Mouse (Mus musculus) midbrain, embryonic 14.5 days (tissue): ENCODE measurements at regions not wholly inside any gene's neighbourhood (a gene's known extent, or its start where the extent isn't known, plus 50 kb on each side); places are given as distances from the start of the nearest gene placed in this dataset.
A peak's percentile ranks its signal among the peaks of the same experiment; 100 is the strongest.

Source experiments
- ATAC-seq: fragments of 200-750 bp; cut with Nextera tagmentation; 2 replicates; pipeline ENCODE4 v1.8.0; 2017; ENCODE audit warnings: moderate number of reproducible peaks, moderate library complexity; ENCODE audit not compliant: low FRiP score, low TSS enrichment
- DNase-seq: peaks from one replicate; pipeline ENCODE4 v3.0.0-alpha.2; 2015
- H3K27ac ChIP-seq: fragments of 300-500 bp; sonication (generic); replicated peaks from 2 replicates; pipeline ENCODE4 v1.5.1; 2014; ENCODE audit warnings: mild to moderate bottlenecking, low read depth, low read length, moderate library complexity
- H3K27me3 ChIP-seq: fragments of 300-500 bp; sonication (generic); 2 replicates; pipeline ENCODE4 v1.6.1; 2014; ENCODE audit warnings: low read length, control low read depth, mixed read lengths; ENCODE audit not compliant: control insufficient read depth, insufficient read depth
- H3K36me3 ChIP-seq: fragments of 300-500 bp; sonication (generic); 2 replicates; pipeline ENCODE4 v1.6.1; 2014; ENCODE audit warnings: low read length, control low read depth; ENCODE audit not compliant: control insufficient read depth, insufficient read depth
- H3K4me1 ChIP-seq: fragments of 300-500 bp; sonication (generic); 2 replicates; pipeline ENCODE4 v1.6.1; 2014; ENCODE audit warnings: mild to moderate bottlenecking, antibody characterized with exemption, low read length, control low read depth; ENCODE audit not compliant: control insufficient read depth, insufficient read depth
- H3K4me2 ChIP-seq: fragments of 300-500 bp; sonication (generic); 2 replicates; pipeline ENCODE4 v1.6.1; 2014; ENCODE audit warnings: mild to moderate bottlenecking, low read length, moderate library complexity
- H3K4me3 ChIP-seq: fragments of 300-500 bp; sonication (generic); replicated peaks from 2 replicates; pipeline ENCODE4 v1.5.1; 2014; ENCODE audit warnings: low read depth, low read length
- H3K9ac ChIP-seq: fragments of 300-500 bp; sonication (generic); replicated peaks from 2 replicates; pipeline ENCODE4 v1.6.1; 2014; ENCODE audit warnings: mild to moderate bottlenecking, low read length, moderate library complexity
- H3K9me3 ChIP-seq: fragments of 300-500 bp; sonication (generic); 2 replicates; pipeline ENCODE4 v1.6.1; 2016; ENCODE audit warnings: low read length, control low read depth, mixed read lengths; ENCODE audit not compliant: control insufficient read depth
- WGBS: fragments of 180-500 bp; shearing (Covaris S2); extraction: QIAGEN DNeasy Blood & Tissue Kit; methylation state at CpG from one replicate; pipeline ENCODE4 v1.1.7; 2014; 5-methylcytosine and 5-hydroxymethylcytosine counted together

DNA sequence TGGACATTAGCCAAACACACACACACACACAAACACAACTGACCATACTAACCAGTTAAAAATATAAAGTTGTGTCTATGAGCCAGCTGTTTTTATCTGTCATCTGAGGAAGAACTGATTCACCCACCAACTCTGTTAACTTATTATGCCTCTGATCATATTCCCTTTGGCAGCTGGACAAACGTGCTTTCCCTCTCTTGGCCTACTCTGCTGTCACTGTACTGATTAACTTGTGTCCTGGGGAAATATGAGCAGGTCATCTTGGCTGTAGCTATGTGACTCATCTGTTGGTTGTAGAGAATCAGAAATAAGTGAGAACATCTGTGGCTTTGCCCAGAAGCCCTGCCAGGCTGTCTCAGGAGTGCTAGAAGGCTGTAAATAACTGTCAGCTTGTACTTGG lies 210.9 kb upstream of the Gm11232 start:
- H3K4me1 ChIP-seq = no peaks in the 10 kb centered on the region
- WGBS = 74% methylated on average over 1 of the region's 1 CpGs
- no peak overlapping the region for H3K9ac ChIP-seq
- ATAC-seq = no peak
- no peak overlapping the region for H3K27ac ChIP-seq
- no peaks in the 10 kb centered on the region for H3K9me3 ChIP-seq
- no peaks in the 10 kb centered on the region for H3K36me3 ChIP-seq
- H3K27me3 ChIP-seq = no peaks in the 10 kb centered on the region
- H3K4me3 ChIP-seq = no peak overlapping the region
- no peak overlapping the region for H3K4me2 ChIP-seq
- DNase-seq = no peak

DNA sequence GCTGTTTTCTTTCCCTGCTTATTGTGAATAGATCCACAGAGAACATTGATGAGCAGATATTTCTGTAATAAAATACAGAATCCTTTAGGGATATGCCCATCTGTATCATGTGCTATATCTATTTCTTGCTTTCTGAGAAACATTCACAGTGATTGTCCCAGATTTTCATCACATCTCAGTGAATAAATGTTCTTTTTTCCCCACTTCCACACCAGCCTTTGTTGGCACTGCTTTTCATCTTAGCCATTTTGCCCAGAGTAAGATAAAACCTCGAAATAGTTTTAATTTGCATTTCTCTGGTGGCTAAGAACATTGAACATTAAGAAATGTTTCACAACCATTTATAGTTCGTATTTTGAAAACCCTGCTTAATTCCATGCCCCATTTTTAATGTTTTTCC lies 195.7 kb upstream of the Gm11232 start:
- no peak for ATAC-seq
- WGBS = 73% methylated on average over 2 of the region's 2 CpGs

DNA sequence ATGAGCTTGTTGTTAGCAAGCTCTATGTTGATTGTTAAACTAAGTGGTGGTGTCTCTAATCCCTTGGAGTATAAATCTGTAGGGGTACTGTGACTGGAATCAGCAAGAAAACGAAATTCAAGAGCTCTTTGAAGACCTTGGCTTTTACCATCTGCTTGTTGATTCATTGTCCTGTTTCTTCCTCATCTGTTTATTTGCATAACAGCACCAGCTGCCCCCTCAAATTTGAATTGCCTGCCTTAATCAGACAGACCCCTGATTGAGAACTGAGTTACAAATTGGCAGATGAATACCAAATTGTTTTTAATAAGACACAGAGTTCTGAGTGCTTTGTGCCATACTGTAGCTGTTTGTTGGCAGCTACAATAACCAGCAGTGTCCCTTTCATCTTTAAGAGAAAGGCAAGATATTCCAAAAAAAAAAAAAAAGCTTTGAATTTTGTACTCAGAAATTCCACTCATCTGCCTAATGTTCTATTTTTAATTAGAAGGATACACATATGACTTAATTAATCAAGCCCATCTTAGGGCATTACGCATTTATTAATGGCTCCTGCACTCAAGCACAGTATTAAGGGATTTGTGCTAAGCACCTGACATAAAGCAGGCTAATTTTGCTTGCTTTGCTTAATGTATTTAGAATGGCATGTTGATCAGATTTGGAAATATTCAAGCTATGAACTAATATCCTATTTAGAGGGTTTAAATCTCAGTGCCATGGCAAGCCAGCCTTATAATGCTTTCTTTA lies 175.6 kb upstream of the Gm11232 start:
- Histone ChIP-seq H3K4me3 (no peak overlapping the region), H3K9ac (no peak overlapping the region), H3K4me2 (no peak overlapping the region), H3K36me3 (no peaks in the 10 kb centered on the region), H3K27me3 (no peaks in the 10 kb centered on the region), H3K9me3 (no peaks in the 10 kb centered on the region), H3K27ac (no peak overlapping the region), H3K4me1 (peaks cover 5% of the 10 kb centered on the region; the same call in 1 of the 2 replicates)
- DNase-seq = peak; percentile 55
- peak; percentile 69 for ATAC-seq
- 29% methylated on average over 2 of the region's 2 CpGs for WGBS

More for the DNA sequence above, 195.7 kb upstream of the Gm11232 start:
- H3K36me3 ChIP-seq = no peaks in the 10 kb centered on the region
- H3K27ac ChIP-seq = no peak overlapping the region
- no peak for DNase-seq
- H3K4me2 ChIP-seq = no peak overlapping the region
- H3K4me3 ChIP-seq = no peak overlapping the region
- no peaks in the 10 kb centered on the region for H3K9me3 ChIP-seq
- H3K9ac ChIP-seq = no peak overlapping the region
- H3K4me1 ChIP-seq = no peaks in the 10 kb centered on the region
- no peaks in the 10 kb centered on the region for H3K27me3 ChIP-seq

DNA sequence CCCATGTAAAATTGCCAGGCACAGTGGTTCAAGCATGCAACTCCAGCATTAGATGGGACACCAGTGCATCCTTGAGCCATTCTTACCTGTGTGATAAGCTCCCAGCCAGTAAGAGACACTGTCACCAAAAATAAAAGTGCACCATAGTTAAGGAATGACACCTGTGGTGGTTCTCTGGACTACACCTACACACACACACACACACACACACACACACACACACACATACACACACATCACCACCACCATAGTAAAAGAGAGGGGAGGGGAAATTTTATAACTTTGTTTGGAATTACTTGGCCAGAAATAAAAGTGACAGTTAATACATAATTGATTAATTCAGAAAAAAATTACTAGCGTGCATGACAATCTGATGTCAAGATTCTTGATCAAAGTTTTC lies 175.1 kb upstream of the Gm11232 start:
- H3K4me1 ChIP-seq = peaks cover 5% of the 10 kb centered on the region; the same call in 1 of the 2 replicates
- no peak overlapping the region for H3K4me3 ChIP-seq
- H3K27ac ChIP-seq = no peak overlapping the region
- DNase-seq (no peak), ATAC-seq (no peak)
- H3K9me3 ChIP-seq = no peaks in the 10 kb centered on the region
- H3K36me3 ChIP-seq = no peaks in the 10 kb centered on the region
- no peaks in the 10 kb centered on the region for H3K27me3 ChIP-seq
- no peak overlapping the region for H3K9ac ChIP-seq
- no peak overlapping the region for H3K4me2 ChIP-seq
- 39% methylated on average over 1 of the region's 1 CpGs for WGBS

DNA sequence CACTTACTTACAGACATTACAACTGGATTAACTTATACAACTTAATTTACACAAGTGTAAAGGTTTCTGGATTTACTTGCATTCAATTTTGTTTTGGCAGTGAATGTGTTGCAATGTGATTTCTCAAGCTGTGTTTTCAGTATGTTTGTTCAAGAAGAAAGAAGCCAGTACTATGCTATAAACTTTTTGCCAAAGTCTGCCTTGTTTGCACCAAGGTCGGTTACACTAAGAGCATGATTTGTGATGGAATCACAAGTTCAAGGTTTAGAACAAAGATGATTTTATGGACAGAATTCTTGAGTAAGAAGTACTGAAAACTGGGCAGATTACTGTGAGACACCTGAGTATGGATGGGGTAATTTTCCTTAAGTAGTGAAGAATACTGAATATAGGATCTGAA lies 153.8 kb upstream of the Gm11232 start:
- WGBS = 94% methylated on average over 1 of the region's 1 CpGs
- H3K9ac ChIP-seq = no peak overlapping the region
- no peaks in the 10 kb centered on the region for H3K9me3 ChIP-seq
- H3K27me3 ChIP-seq = no peaks in the 10 kb centered on the region
- ATAC-seq (no peak), DNase-seq (no peak)
- H3K27ac ChIP-seq = no peak overlapping the region
- no peaks in the 10 kb centered on the region for H3K36me3 ChIP-seq
- no peak overlapping the region for H3K4me2 ChIP-seq
- no peak overlapping the region for H3K4me3 ChIP-seq
- H3K4me1 ChIP-seq = no peaks in the 10 kb centered on the region

DNA sequence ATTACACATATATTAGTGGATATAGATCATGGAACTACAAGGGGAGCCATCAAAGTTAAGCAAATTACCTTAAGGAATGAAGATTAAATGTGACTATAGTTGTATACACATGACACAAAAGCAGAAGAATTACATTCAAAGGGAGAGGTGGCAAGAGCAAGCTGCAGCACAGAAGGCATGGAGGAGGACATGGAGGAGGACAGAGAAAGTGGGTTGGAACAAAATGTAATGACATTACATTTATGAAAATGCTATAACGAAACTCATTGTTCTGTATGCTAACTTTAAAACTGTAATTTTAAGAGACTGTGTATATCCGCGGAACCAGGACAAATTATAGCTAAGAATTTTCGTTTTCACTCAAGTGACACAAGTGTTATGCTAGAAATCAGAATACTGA lies 117.9 kb upstream of the Gm11232 start:
- H3K27me3 ChIP-seq = no peaks in the 10 kb centered on the region
- no peak for DNase-seq
- no peak overlapping the region for H3K27ac ChIP-seq
- H3K4me2 ChIP-seq = no peak overlapping the region
- H3K36me3 ChIP-seq = no peaks in the 10 kb centered on the region
- ATAC-seq = no peak
- 92% methylated on average over 4 of the region's 4 CpGs for WGBS
- no peaks in the 10 kb centered on the region for H3K4me1 ChIP-seq
- no peaks in the 10 kb centered on the region for H3K9me3 ChIP-seq
- no peak overlapping the region for H3K9ac ChIP-seq
- no peak overlapping the region for H3K4me3 ChIP-seq

DNA sequence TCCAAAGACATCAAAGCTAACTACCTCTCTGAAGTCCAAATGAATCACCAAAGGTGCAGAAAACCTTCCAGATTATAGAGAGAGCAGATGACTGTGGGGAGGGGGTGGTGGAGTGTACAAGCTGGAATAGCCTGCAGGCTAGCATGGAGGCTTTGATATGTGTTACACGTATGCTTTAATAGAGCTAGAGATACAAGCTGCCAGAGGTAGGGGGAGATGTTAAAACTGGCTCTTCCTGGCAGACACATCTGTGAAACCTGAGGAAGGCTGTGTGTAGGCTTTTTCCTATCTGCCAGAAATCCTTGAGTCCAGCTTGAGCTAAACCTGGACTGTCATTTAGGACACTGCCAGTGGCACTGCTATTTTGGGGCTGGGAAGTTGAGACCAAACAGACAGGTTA lies 109.2 kb upstream of the Gm11232 start:
- H3K4me2 ChIP-seq = no peak overlapping the region
- H3K4me1 ChIP-seq = no peaks in the 10 kb centered on the region
- no peaks in the 10 kb centered on the region for H3K9me3 ChIP-seq
- H3K4me3 ChIP-seq = no peak overlapping the region
- no peaks in the 10 kb centered on the region for H3K36me3 ChIP-seq
- ATAC-seq = no peak
- no peak overlapping the region for H3K27ac ChIP-seq
- WGBS = 62% methylated on average over 1 of the region's 1 CpGs
- no peaks in the 10 kb centered on the region for H3K27me3 ChIP-seq
- peak; percentile 19 for DNase-seq
- no peak overlapping the region for H3K9ac ChIP-seq

DNA sequence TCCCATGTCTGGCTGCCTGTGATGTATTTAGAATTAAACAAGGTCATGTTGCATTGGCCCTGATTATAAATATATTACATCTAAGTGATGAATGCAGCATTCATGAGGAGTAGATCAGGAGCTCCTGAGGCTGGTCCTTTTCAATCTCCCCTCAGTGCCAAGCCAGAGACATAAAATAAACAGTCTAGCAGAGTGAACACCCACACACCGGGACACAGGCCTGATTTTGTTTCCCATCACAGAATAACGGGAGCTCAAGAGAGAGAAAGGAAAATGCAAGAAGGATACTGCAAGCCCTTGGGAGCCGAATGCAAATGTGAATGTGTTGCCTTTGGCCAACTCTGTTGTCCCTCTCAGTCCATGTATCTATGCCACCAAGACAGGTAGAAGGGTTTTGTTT lies 84.1 kb upstream of the Gm11232 start:
- DNase-seq = no peak
- no peak overlapping the region for H3K27ac ChIP-seq
- no peaks in the 10 kb centered on the region for H3K27me3 ChIP-seq
- no peak for ATAC-seq
- no peaks in the 10 kb centered on the region for H3K36me3 ChIP-seq
- H3K9me3 ChIP-seq = no peaks in the 10 kb centered on the region
- no peak overlapping the region for H3K9ac ChIP-seq
- 89% methylated on average over 3 of the region's 3 CpGs for WGBS
- H3K4me2 ChIP-seq = no peak overlapping the region
- H3K4me1 ChIP-seq = peaks cover 11% of the 10 kb centered on the region
- no peak overlapping the region for H3K4me3 ChIP-seq

DNA sequence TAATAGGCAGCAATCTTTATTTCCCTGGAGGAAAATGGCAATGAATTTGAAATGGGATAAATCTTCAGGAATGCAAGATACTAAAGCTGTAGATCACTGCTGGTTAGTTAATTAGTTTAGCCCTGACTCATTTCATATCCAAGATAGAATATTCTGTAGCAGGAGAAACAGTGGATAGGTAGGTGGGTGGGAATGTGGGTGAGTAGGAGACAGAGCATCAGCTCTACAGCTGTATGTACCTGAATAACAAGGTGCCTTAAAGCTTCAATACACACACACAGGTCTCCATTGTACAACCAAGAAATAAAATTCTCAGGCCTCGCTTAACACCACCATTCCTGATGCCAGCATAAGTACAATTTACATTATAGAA lies 83.0 kb upstream of the Gm11232 start:
- H3K9me3 ChIP-seq = no peaks in the 10 kb centered on the region
- H3K36me3 ChIP-seq = no peaks in the 10 kb centered on the region
- peaks cover 11% of the 10 kb centered on the region for H3K4me1 ChIP-seq
- DNase-seq (no peak), ATAC-seq (peak; percentile 12; the same call in 1 of the 2 replicates)
- H3K9ac ChIP-seq = no peak overlapping the region
- H3K4me3 ChIP-seq = no peak overlapping the region
- no peak overlapping the region; the same call in 1 of the 2 replicates for H3K27ac ChIP-seq
- WGBS = 76% methylated on average over 1 of the region's 1 CpGs
- H3K4me2 ChIP-seq = no peak overlapping the region
- H3K27me3 ChIP-seq = no peaks in the 10 kb centered on the region
